Mouse (Mus musculus): ENCODE data around the gene H2afy.

- TF ChIP-seq CTCF (IDR thresholded peaks at IDR 0.05; ENCODE audit: low read depth) (no peak), EP300 (optimal IDR thresholded peaks at IDR 0.05) (no peak)
Measured at GRCm38 (mm10) chr13:56103796-56104746, 32.1 kb downstream of the H2afy start.
